Mouse (Mus musculus) G1E (cell line): ENCODE data around the gene Hivep3.

ENCODE experiments used
- GATA1 ChIP-seq: IDR thresholded peaks from 2 replicates; pipeline ENCODE4 v1.6.1; 2012; ENCODE audit warnings: borderline replicate concordance, low read length, inconsistent platforms, mixed read lengths
- GATA2 ChIP-seq: IDR thresholded peaks from 2 replicates; pipeline ENCODE4 v1.6.1; 2012; ENCODE audit warnings: low read depth, low read length, inconsistent platforms, borderline replicate concordance
- POLR2AphosphoS5 ChIP-seq: IDR thresholded peaks from 2 replicates; pipeline ENCODE4 v1.6.1; 2012; ENCODE audit warnings: low read depth, low read length, inconsistent platforms; ENCODE audit not compliant: insufficient replicate concordance

- no peak for TF ChIP-seq POLR2AphosphoS5
- no peak for TF ChIP-seq GATA2
- TF ChIP-seq GATA1: no peak
Observed at GRCm38 (mm10) chr4:119919349-119919748, 185.8 kb downstream of the Hivep3 start.
